Mouse (Mus musculus) CD4-positive, CD25-positive, alpha-beta regulatory T cell, adult 9 weeks (primary cell): ENCODE results near the gene Tmem136. TPM values are rescaled to one million over a fixed set of nuclear protein-coding genes. Genes with fewer than 3 reads are reported as not detected.

Source experiments
- polyA plus RNA-seq: library from polyadenylated mRNA; unstranded; fragments of 100-300 nt; shearing (Covaris generic); gene quantifications from one replicate; pipeline ENCODE4 v1.2.1, GENCODE M21; 2017

Gene Tmem136
- 7.1 TPM for polyA plus RNA-seq

DNA sequence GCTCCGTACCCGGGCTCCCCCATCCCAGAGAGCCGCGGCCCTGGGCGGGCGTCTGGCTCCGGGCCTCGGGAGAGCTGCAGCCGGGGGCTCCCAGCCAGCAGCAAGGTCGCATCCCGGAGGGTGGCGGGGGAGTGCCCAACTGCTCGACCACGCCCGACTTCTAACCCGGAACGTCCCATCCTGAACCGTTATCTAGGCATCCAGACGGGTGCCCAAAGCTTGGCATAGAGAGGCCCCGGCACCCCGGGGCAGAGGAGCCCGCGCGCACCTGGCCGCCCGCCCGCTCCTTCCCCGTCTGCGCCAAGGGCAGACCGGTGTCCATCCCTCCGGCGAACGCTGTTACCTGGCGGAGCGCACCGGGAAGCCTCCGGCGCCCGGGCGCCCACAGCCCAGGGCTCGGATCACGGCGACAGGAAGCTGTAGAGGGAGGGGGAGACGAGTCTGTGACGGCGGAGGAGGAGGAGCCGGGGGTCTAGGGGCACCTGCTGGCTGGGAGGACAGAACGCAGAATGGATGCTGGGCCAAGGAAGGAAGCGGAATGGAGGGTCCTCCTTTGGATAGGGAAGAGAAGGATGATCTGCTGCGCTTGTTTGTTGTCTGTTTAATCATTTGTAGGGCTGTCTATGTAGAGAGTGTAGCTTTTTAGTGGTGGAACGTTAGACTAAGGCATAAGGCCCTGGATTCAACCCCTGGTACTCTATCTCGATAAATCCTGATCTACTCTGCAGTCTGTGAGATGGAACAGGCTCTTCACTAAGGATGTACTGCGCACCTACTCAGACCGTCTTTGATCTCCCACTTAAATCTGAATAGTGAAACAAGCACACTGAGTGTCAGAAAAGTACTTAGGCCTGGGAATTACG, at the start of gene Tmem136:
Gene Tmem136, minus strand, starts transcription at position 437 of the 863 bp plus-strand sequence.

DNA sequence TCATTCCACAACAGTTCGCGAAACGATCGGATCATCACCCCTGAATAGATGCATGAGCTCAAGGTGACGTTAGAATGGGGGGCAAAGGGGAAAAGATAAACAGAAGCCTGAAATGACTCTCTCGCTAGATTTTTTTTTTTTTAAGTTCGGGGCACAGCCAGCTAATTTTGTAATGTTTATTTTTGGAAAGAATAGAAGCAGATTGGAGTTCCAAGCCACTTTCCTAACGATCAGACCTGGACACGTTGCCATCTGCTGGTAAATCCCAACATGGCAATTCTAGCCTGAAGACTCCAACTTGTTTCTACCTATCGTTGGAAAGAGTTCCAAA, 9.2 kb downstream of the Tmem136 start, which contains the start of gene Arhgef12:
Gene Arhgef12, minus strand, starts transcription at position 53 of the 331 bp plus-strand sequence.

Other genes with a start within 250 kb of the Tmem136 start
- gene Grik4, start 172.1 kb downstream of the Tmem136 start, polyA plus RNA-seq: not detected
- 2.5 TPM for gene Arhgef12, start 9.3 kb downstream of the Tmem136 start, polyA plus RNA-seq
- not detected for gene Pou2f3, start 93.8 kb upstream of the Tmem136 start, polyA plus RNA-seq
- gene Oaf, start 123.3 kb upstream of the Tmem136 start, polyA plus RNA-seq: 0.20 TPM
- gene Trim29, start 194.3 kb upstream of the Tmem136 start, polyA plus RNA-seq: not detected